Mouse (Mus musculus) cerebellum, postnatal 10 days (tissue): Measurements from ENCODE around the gene Grm8.
"Not testable (repeated sequence)": the region's sequence is repeated elsewhere in the genome, so short reads cannot be mapped to it uniquely, and the experiment has no call there.

Experiments used
- DNase-seq, 2 experiments: peaks; one replicate each; pipeline ENCODE4 v3.0.0; 2021; ENCODE audit warnings: mixed read lengths in 2 of 2

The Grm8 gene

DNA sequence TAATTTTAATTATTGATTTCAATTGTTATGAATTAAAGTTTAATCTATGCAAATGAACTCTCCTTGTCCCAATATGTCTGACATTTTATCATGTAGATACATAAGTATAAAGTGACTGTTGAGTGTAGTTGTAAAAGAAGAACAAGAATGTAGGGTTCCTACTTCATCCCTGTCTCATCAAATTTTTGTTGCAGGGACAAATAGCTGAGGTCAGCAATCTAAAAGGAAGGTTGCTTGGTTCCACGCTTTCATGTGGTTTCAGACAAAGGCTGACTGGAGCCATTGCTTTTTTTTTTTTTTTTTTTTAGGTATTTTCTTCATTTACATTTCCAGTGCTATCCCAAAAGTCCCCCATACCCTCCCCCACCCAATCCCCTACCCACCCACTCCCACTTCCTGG is 298.8 kb downstream of the Grm8 start:
- DNase-seq = no peak

DNA sequence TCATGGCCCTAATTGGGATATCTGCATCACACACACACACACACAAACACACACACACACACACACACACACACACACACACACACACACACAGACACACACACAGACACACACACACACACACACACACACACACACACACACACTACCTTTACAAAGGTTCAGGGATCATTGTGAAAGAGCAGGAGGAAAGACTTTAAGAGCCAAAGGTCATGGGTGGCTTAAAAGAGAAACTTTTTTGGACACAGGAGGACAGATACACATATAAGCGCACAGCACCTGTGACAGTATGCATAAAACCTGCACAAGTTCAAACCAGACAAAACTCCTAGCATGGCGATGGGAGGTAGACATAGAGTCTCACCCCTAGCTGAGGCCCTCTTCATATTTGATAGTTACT is 315.2 kb downstream of the Grm8 start:
- DNase-seq = not testable (repeated sequence)

DNA sequence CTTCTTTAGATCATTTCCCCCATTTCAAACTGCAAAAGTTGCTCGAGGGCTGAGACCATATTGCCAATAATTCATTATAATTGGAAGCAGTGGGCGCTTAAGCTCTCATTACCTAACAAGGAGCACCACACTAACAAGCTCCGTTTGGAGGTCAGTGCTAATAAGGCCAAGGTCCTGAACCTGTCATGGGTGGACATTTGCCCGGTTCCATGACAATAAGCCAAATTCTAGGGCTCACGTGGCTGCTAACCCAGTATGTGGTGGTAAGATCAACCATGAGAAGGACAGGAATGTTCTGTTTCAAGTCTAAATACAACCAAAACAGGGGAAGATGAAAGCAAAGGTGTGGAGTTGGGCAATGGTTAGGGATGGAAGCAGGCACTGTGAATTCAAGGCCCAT is 322.2 kb downstream of the Grm8 start:
- peak; percentile 1 to 4 for DNase-seq

DNA sequence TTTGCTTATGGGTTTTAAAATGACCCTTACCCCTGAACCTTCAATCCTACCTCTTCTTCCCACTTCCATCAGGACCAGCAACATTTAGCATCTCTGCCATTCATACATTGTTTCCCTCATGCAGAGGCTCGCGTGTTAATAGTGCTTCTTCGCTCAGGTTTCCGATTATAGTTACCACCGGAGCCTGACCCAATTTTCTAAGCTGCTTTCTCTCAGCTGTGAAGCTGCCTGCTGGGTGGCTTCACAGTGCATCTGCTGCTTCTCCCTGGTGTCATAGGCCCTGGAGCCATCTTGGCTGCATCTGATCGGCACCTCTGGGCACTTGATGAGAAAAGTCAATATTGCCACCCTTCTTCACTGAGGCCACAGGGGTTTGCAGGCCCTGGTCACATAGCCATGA is 325.0 kb downstream of the Grm8 start:
- peak; percentile 3 to 13 for DNase-seq

DNA sequence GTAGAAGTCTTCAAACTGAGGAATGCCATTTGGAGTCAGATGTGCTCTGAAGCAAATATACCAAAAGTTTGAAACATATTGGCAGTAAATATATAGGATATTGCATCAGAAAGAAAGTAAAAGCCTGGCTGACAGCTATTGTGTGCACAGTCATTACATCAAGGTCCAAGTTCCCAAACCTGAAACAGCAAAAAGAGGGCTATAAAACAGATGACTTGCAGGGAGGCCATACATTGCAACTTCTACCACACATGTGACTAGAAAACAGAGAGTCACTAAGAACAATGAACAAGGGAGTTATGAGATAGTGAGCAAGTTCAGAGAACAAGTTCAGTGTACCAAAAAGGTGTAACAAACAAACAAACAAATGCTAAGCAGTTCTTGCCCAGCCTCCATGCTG is 328.2 kb downstream of the Grm8 start:
- no peak for DNase-seq

DNA sequence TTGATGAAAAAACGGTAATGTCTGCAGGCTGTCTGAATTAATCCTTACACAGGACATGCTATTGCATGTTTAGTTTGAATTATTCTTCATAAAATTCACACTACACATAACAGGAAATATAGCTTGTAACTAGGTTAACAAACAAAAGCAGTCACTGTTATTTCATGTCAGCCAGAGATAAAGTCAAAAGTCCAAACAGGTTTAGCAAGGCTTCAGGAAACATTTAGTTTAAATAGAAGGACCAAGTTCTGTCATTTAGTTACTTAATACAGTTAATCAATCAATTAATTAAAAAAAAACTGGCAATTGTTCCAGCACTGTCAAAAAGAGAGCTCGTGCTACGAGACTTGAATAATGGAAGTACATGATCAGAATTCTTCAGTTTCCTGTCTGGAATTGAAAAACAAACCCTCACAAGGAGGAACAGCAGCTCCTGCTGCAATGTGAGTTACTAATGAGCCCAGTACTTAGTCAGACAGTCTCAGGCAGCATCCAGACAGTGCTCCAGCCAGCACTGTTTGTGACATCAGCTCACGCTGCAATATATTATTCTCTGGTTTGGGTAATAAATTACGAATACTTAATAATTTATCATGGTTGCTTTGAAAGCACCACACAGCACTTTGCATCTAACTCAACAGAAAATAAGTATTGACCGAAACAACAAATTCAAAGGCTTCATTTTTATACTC is 334.0 kb downstream of the Grm8 start:
- DNase-seq = no peak

DNA sequence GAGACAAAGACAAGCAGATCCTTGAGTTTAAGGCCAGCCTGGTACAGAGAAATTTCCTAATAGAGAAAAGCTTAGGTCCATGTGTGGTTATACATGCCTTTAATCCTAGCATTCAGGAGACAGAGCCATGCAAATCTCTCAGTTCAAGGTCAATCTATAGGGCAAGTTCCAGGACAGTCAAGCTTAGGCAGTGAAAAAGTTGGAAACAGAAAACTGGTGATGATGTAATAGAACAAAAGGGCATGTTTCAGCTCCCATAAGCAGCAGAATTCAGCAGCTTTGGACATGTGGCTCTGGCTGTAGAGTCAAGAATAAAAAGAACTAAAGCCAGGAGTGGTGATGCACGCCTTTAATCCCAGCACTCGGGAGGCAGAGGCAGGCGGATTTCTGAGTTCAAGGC is 336.2 kb downstream of the Grm8 start:
- no peak for DNase-seq

DNA sequence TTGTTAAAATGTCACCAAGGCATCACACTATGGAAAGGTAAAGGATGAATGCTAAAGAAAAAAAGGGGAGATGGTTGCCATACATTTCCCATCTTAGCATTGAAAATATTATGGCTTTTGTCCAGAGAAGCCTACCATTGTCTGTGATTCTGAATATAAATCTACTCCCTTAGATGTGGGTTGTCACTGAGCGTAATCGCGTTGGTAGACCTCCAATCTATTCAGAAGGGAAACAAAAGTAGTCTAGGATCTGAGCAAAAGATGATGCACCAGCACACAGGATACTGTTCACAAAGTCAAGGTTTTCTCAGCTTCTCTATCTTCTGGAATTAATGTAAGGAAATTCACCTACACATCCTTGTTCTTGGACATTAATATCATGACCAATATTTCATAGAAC is 345.4 kb downstream of the Grm8 start:
- no peak for DNase-seq

DNA sequence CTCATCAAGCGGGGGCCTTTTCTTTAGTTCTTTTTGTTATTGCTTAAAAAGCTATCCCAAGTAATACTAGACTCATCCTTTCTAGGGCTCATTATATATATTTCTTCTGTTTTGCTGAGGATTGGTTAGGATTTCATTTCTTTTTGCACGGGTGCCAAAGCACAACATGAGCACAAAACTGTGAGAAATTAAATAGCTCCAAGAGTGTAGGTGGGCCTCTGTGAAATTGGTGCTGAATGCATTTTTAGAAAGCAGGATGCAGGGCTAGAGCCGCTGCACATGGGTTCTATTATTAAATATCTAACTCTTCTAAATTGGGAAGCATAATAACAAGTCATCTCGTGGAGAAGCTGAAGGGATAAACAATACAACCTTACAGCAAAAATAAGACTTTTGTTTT is 345.8 kb downstream of the Grm8 start:
- DNase-seq = no peak

DNA sequence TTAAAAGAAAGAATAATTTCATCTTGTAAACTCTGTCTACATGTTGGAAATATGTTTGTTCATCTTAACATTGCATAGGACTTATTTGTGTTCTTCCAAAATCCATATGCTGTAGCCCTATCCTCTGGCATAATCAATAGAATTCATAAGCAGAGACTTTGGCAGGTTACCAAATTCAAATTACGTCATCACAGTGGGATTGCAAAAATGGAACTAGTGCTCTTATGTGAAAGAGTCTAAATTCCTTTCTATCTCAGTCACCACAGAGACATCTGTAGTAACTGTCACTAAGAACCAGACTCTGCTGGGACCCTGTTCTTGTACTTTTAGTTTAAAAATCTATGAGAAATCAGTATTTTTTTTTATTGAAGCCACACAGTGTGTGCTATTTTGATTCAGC is 352.7 kb downstream of the Grm8 start:
- no peak for DNase-seq

DNA sequence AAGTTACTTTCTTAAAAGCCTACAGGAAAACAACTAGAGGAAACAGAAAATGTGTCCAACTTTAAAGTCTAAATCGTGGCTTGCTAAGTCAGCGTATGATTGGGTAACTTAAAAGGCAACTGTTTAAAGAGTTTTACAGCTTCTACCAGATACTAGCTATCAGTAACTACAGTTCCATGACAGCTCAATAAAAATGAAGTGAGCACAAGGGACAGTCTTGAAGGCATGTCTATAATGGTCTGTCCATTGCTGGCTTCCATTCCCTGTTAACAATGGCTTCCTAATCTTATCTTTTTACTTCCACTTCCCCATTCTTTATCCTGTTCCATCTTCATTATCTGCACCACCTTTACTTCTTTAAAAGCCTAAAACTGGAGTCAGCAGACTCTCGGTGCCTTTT is 353.6 kb downstream of the Grm8 start:
- DNase-seq = no peak

DNA sequence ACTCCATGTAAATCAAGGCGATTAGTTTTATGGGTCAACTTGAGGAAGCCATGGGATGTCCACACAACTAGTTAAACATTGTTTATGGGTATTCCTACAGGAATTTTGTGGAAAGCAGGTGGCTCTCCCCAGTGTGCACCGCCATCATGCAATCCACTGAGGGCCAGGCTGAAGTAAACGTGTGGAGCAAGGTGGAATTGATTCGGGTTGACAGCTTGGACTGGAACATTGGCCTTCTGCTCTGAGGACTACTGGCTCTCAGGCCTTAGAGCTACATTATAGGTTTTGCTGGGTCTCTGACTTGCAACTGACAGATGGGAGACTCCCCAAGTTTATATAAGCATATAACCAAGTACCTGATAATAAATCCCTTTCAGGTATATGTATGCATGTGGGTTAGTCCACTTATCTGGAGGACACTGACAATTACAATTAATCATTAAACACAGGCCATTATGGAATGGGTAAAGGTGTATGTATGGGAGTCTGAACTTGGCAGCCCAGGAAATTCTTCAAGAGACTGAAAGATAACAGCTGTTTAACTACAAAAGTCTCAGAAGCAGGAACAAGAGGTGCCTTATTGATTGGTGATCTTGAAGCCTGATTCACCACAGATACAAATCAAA is 359.2 kb downstream of the Grm8 start:
- peak; percentile 66 to 74 for DNase-seq

DNA sequence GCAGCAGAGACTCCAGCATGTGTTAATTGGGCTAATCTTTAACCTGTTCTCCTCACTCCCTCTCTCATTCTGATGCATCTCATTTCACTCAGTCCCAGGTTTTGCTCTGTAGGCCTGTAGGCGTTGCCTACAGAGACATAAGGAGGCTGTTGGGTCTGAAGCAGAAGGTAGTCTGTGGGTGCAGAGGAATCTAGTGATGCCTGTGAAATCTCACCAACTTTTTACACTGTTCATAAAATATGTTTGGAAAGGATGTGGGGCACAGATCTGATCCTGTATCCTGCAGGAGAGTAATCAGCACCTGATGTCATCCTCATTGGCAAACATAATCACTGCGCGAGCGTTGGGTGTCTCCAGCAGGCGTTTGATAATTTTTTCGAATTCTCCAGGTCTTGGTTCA is 372.9 kb downstream of the Grm8 start:
- no peak for DNase-seq

DNA sequence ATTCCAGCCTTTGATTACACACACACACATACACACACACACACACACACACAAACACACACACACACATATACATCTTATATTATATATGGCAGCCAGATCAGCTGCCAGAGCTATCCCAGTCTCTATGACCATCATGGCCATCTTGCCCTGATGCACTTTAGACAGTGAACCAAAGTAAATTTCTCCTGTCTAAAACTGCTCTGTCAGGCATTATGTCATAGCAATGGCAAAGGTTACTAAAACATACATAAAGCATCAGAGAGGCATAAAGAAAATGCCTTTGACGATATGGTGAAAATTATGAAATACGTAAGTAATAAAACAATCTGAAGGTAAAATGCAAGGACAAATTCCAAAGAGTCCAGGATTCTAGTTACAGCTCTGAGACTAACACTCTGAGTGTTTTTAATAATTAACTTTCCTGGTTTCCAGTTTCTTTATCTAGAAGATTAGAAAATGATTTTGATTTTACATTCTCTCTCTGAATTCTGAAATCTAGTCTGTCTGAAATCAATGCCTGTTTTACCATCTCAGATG is 381.6 kb downstream of the Grm8 start:
- no peak for DNase-seq

DNA sequence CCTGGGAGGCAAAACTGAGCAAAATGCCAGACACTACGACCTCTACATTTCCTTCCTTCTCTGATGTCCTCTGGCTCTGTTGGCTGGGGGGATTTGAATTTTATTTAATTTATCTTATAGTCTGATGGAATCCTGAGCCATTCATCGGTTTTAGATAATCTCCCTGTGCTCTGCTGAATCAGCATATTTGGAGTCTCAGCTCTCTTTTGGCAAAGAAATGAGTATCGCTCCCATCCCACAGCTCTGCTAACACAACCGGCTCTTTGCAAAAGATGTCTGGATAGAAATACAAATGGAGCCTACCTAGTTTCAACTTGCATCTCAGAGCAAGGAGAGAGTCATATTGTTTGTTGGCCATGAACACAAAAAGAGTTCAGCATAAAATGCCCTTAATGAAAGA is 388.5 kb downstream of the Grm8 start:
- DNase-seq = no peak

DNA sequence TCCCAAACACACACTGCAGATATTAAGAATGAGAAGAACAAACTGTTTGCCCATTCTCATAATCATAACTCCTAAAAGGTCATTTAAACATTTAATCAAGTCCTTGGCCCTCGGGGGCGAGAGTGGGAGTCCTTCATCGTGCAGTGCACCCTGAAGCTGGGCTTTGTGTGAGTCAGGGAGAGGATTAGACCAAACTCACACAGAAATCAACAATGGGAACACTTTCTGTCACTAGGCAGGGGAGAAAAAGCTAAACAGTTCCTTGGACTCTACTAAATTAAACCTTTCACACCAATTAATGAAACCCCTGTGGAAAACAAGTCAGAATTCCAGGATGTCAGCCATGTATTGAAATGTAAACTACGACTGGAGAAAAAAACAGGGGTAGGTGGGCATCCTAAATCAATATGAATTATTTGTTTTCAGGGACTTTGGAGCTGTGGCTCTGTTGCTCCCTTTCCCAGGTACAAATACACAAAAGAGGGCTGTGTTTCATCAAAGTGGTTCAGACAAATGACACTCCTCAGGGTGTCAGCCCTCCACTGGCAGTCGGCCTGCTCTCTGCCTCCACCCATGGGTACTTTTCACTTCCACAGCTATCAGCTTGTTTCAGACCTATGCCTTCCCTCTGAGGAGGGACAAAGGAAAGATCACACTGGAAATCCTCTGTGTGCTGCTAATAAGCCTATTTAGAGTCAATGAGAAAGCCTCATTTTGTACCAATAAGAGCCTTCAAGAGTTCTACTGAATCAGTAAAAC is 389.1 kb downstream of the Grm8 start:
- DNase-seq = peak in 1 of 2 experiments; percentile 10

DNA sequence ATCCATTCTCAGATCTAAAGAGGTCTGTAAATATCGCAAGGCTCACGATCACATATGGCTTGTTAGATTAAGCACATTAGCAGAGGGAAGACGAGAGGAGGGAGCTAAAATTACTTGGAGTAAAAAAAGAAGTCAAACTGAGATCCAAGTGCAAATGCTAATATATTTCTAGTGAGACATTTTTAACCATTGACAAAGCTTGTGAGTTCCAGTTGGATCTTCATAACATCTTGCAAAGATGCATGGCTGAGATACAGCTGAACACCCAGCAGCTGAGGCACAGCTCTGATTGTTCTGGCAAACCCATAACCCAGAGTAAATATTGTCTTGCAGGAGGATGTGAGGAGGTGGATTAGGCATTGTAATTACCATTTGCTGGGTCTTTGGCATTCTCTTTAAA is 445.6 kb downstream of the Grm8 start:
- no peak for DNase-seq

DNA sequence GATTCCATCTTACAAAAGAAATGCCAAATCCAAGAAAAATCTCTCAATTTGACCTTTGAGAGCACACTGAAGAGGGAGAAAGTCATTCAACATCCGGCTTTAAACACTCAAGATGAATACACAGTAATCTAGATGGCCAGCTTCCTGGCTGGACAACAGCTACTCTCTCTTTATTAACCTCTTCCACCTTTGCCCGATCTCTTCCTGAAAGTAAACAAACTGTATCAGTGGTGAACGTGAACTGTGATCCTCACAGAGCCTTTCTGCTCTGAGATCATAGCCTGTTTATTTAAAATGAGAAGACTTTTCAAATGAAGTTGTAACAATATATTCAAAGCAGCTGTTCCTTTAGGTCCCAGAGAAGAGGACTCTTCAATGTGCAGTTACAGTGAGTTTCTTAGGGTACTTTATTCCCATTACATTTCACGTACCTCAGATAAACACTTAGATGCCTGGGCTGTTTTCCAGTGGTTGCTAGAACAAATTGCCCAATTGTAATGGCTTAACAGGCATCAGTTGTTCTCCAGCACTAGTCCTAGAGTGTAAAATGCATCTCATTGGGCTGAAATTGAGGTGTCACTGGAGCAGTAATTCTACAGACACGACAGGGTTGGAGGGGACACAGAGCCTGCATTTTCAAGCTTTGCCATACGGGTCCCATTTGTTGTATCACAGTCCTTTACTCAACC is 473.1 kb downstream of the Grm8 start:
- no peak for DNase-seq

DNA sequence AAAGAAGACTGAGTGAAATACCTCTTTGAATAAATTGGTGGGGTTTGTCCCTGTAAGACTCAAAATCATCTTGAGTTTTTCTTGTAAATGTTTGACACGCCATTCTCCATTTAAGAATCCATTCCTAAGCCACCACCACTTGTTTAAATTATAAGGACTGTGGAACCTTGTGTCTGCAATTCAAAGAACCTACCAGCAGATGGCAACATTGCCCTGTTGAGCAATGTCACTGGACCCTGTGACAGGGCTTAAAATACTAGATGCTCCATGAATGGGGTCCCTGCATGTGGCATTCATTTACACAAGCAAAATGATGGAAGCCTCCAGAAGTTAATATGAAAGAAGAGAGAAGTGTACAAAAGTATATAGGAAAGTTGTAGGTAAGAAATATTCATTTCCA is 477.5 kb downstream of the Grm8 start:
- DNase-seq = peak; percentile 75 to 81

DNA sequence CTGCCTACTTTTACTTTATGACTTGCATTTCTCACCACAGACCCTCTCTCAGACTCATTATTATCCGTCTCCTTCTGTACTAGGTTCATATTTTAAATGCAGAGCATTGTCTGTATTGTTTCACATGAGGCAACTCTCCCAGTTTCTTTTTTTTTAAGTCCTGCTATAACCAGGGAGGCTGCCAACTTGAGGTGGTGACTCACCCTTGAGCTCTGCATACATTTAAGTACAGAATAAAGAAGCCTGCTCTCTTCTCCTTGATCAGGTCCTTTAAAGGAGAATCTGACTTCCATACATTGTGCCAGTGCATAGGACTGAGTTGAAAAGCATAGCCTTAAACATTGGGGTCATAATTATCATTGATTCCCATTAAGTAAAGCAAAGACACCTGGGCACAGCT is 488.5 kb downstream of the Grm8 start:
- no peak for DNase-seq

DNA sequence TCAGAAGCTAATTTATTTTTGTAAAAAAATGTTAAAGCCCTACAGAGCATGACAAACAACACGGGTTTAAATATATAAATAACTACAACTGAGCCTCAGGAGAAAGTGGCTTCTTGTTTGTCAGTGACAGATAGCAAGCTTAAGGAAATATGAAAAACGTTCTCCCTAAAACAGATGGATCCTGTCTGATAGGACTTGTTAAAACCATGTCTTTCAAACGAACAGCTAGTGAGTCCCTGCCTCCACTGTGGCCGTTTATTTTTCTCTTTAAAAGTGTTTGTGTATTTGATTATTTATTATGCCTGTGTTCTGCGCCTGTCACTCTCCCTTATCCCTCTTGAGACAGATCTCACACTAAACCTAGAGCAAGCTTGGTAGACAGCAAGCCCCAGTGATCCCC is 489.9 kb downstream of the Grm8 start:
- DNase-seq = no peak

DNA sequence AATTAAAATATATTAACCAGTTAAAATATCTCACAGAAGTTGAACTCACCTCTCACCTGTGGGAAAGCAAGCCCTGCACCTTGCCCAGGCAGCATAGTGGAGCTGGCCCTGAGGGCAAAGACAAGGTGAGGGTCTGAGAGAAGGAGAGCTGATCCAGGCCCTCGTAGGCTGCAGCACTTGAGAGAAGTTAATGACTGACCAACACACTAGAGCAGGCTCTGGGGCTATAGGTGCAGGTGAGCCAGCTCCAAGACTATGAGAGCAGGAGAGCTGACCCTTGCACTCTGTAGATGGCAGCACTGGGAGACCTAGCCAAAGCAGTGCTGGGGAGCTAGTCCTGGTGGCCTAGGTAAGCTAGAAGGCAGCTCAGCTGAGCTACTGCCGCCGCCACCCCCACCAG is 499.1 kb downstream of the Grm8 start:
- DNase-seq = no peak

DNA sequence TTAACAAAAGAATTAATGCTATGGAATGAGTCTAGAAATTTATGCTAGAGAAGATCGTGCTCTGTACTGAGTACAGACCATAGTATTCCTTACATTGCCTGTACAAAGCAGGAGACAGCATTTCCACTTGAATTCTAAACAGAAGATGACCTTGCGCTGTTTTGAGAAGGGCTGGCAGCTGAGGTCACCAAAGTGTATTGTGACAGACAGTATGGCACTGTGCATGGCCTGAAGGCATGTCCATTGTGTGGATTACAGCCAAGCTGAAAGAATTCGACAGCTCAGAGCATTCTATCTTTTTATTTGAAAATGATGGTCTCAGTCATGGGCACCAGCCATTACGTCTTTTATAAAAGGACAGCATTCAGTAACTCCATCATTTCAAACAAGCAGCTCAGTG is 517.5 kb downstream of the Grm8 start:
- peak; percentile 10 to 26 for DNase-seq
